ENCODE assay signal across 10 mouse cellular contexts in genomic region chr4:128371766-128372165, GRCm38 (mm10).
"Had no signal": no experiment of that assay in that cellular context is flagged by ENCODE, and none has a peak within 500 bp of the region (broad histone marks: within the 10 kb centered on the region; RNA-seq: fewer than 3 reads in every experiment).

No protein-coding gene starts in this region.

- DNase-seq: kidney, adult 11 months; kidney, adult 8-10 months; kidney, postnatal 10 days; kidney, postnatal 36 days; liver, embryonic 13.5 days; lung, adult 2 months; lung, postnatal 14 days; lung, postnatal 4 days; thymus, adult 18-20 months; thymus, postnatal 36 days had no signal
